In the genomic region with DNA sequence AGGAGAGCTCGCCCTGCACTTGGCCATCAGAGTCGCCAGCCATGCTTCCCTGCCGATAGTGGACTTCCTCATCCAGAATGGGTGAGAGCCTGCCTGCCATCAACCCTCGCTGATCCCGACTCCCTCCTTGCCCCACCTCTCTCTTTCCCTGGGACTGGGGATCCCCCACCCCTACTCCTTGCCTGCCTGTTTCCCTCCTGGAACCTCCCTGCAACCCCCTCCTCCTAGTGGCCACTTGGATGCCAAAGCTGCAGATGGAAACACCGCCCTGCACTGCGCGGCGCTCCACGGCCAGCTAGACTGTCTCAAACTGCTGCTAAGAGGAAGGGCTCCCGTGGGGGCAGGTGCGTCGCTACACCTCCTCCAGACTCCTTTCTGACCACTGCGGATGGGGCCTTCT, we compare ENCODE assay signal across 17 mouse cellular contexts. TPM values are rescaled to one million over a fixed set of nuclear protein-coding genes. Genes with fewer than 3 reads are reported as not detected.
DNase-seq lines count a peak whose midpoint lies in the region; ATAC-seq and TF ChIP-seq lines count a peak whose summit lies in the region.
"Had no signal": no experiment of that assay in that cellular context is flagged by ENCODE, and none has a peak within 500 bp of the region (broad histone marks: within the 10 kb centered on the region; RNA-seq: fewer than 3 reads in every experiment).

No protein-coding gene starts in this region.

- intact Hi-C loops in heart, adult 2 months (cut with DNase I) = loop anchor here (5.0 kb wide), 1 partner anchor 78 kb away; no protein-coding TSS in a partner anchor

- no peaks in the 10 kb centered on the region for H3K4me1 ChIP-seq in heart, adult 2 months (ENCODE audit: control insufficient read depth, insufficient read depth, low read length)
- peaks cover 25% of the 10 kb centered on the region for H3K4me1 ChIP-seq in megakaryocyte, embryonic 14.5 days
- H3K4me1 ChIP-seq in intestine, embryonic 15.5 days (replicated peaks) = peaks cover 8% of the 10 kb centered on the region; the same call in 1 of the 2 replicates
- H3K4me1 ChIP-seq: hindbrain, embryonic 15.5 days had no signal

- peak; percentile 19 for DNase-seq in heart, postnatal 4 days
- no peak for DNase-seq in heart, adult 2 months
- DNase-seq in adrenal gland, postnatal 4 days (ENCODE audit: low spot score in 2 of 2) = no peak

- no peaks in the 10 kb centered on the region for H3K79me2 ChIP-seq in heart, adult 2 months (replicated peaks; ENCODE audit: control insufficient read depth, insufficient read depth, low read length)

- H3K27me3 ChIP-seq in heart, adult 2 months (ENCODE audit: control insufficient read depth, insufficient read depth, low read length) = no peaks in the 10 kb centered on the region
- H3K27me3 ChIP-seq in megakaryocyte, embryonic 14.5 days (replicated peaks) = peaks cover 92% of the 10 kb centered on the region
- H3K27me3 ChIP-seq in intestine, embryonic 15.5 days (replicated peaks) = peaks cover 9% of the 10 kb centered on the region; the same call in 1 of the 2 replicates

- H3K4me3 ChIP-seq in heart, adult 2 months = no peak overlapping the region
- H3K4me3 ChIP-seq in megakaryocyte, embryonic 14.5 days (replicated peaks) = peak overlapping the region; percentile 14
- H3K4me3 ChIP-seq in intestine, embryonic 15.5 days (replicated peaks) = no peak overlapping the region
- H3K4me3 ChIP-seq: embryonic facial prominence, embryonic 12.5 days; heart, embryonic 13.5 days; hindbrain, embryonic 15.5 days; layer of hippocampus, adult 2 months; left cerebral cortex, adult 2 months; limb, embryonic 12.5 days; myocyte; neural tube, embryonic 12.5 days had no signal

- no peak; the same call in 1 of the 2 replicates for ATAC-seq in megakaryocyte, adult 5-6 weeks (ENCODE audit: poor library complexity, severe bottlenecking)
- peak; percentile 36 for ATAC-seq in granulocyte monocyte progenitor cell, adult 5-6 weeks (replicated peaks; ENCODE audit: poor library complexity, severe bottlenecking)
- ATAC-seq in intestine, embryonic 15.5 days = no peak; the same call in 1 of the 2 replicates
- ATAC-seq: midbrain, embryonic 16.5 days had no signal

- no peak overlapping the region for H3K4me2 ChIP-seq in intestine, embryonic 15.5 days (replicated peaks)
- H3K4me2 ChIP-seq: embryonic facial prominence, embryonic 12.5 days; heart, embryonic 13.5 days; hindbrain, embryonic 15.5 days; limb, embryonic 12.5 days; neural tube, embryonic 12.5 days had no signal

- H3K9me3 ChIP-seq in megakaryocyte, embryonic 14.5 days = peaks cover 10% of the 10 kb centered on the region
- H3K9me3 ChIP-seq in intestine, embryonic 15.5 days = no peaks in the 10 kb centered on the region
- H3K9me3 ChIP-seq: embryonic facial prominence, embryonic 12.5 days; heart, embryonic 13.5 days; hindbrain, embryonic 15.5 days; limb, embryonic 12.5 days; neural tube, embryonic 12.5 days had no signal

- WGBS in heart, adult 2 months = 70% methylated on average over 14 of the region's 14 CpGs
- 73% methylated on average over 14 of the region's 14 CpGs for WGBS in intestine, embryonic 15.5 days

- no peak for TF ChIP-seq POLR2A in heart, adult 2 months (IDR thresholded peaks at IDR 0.05; ENCODE audit: insufficient read depth, low read depth, low read length)

- TF ChIP-seq EP300 in heart, adult 2 months (IDR thresholded peaks at IDR 0.05; ENCODE audit: insufficient read depth, low read depth, low read length) = no peak

- H3K36me3 ChIP-seq in heart, adult 2 months (ENCODE audit: control insufficient read depth, insufficient read depth, low read length) = no peaks in the 10 kb centered on the region
- H3K36me3 ChIP-seq in megakaryocyte, embryonic 14.5 days (replicated peaks; ENCODE audit: low read length) = no peaks in the 10 kb centered on the region
- H3K36me3 ChIP-seq in intestine, embryonic 15.5 days = 0 out of 2 replicates have a peak, but pooled peaks cover 13% of the 10 kb centered on the region
- H3K36me3 ChIP-seq: G1E; hindbrain, embryonic 15.5 days had no signal

- no peak for TF ChIP-seq CTCF in heart, adult 2 months (IDR thresholded peaks at IDR 0.05)

- H3K9ac ChIP-seq in heart, adult 2 months (ENCODE audit: low read depth, low read length) = no peak overlapping the region
- H3K9ac ChIP-seq in intestine, embryonic 15.5 days = no peak overlapping the region
- H3K9ac ChIP-seq: embryonic facial prominence, embryonic 12.5 days; heart, embryonic 13.5 days; hindbrain, embryonic 15.5 days; limb, embryonic 12.5 days; neural tube, embryonic 12.5 days had no signal

- H3K27ac ChIP-seq in heart, adult 2 months = no peak overlapping the region
- no peak overlapping the region for H3K27ac ChIP-seq in intestine, embryonic 15.5 days
- H3K27ac ChIP-seq: embryonic facial prominence, embryonic 12.5 days; heart, embryonic 13.5 days; hindbrain, embryonic 15.5 days; layer of hippocampus, adult 2 months; left cerebral cortex, adult 2 months; limb, embryonic 12.5 days; neural tube, embryonic 12.5 days had no signal

RNA-seq across cellular contexts. Expression of gene Tcea3, which starts 7.4 kb away (rescaled TPM):
- 10 to 100 TPM; 55.2 to 56.7 TPM for total RNA-seq in heart, postnatal 4 days (2021)
- total RNA-seq in heart, adult 2 months (2021) = 100 to 1,000 TPM; 112 to 138 TPM
- 46.9 and 48.7 TPM in 2 replicates for polyA plus RNA-seq in heart, adult 2 months (2012; rRNA removed)
- polyA plus RNA-seq in megakaryocyte, embryonic 14.5 days (2012; ENCODE audit: insufficient read depth, low replicate concordance) = not detected in 2 replicates
- total RNA-seq in megakaryocyte, adult 5-6 weeks (2015) = 5.6 and 6.0 TPM in 2 replicates
- total RNA-seq in megakaryocyte, adult 5-6 weeks (2017) = 3.5 and 7.2 TPM in 2 replicates
- total RNA-seq in granulocyte monocyte progenitor cell, adult 5-6 weeks (2014; fragmentation: Nextera tagmentation) = not detected in 2 replicates
- not detected in 2 replicates for total RNA-seq in granulocyte monocyte progenitor cell, adult 5-6 weeks (2017)
- total RNA-seq in adrenal gland, postnatal 4 days (2021) = 10 to 100 TPM; 10.6 to 13.1 TPM
- polyA plus RNA-seq in intestine, embryonic 15.5 days (2015; fragmentation: Nextera tagmentation; extraction: Ambion mirVana) = 18.3 and 19.0 TPM in 2 replicates
- total RNA-seq: layer of hippocampus, adult 2 months had no signal
- polyA plus RNA-seq: G1E had no signal

RNA-seq across cellular contexts. Expression of gene Asap3, which starts 34.0 kb away (rescaled TPM):
- total RNA-seq in heart, postnatal 4 days (2021) = 1 to 10 TPM; 3.3 to 3.7 TPM
- total RNA-seq in heart, adult 2 months (2021) = 10 to 100 TPM in 1 of 2 experiments, 1 to 10 TPM in 1; 7.8 to 10.2 TPM
- 8.6 and 9.4 TPM in 2 replicates for polyA plus RNA-seq in heart, adult 2 months (2012; rRNA removed)
- not detected in 2 replicates for polyA plus RNA-seq in megakaryocyte, embryonic 14.5 days (2012; ENCODE audit: insufficient read depth, low replicate concordance)
- not detected in 2 replicates for total RNA-seq in megakaryocyte, adult 5-6 weeks (2015)
- total RNA-seq in megakaryocyte, adult 5-6 weeks (2017) = 0.04 TPM in 1 of 2 replicates, not detected in the other
- total RNA-seq in granulocyte monocyte progenitor cell, adult 5-6 weeks (2014; fragmentation: Nextera tagmentation) = not detected in 2 replicates
- total RNA-seq in granulocyte monocyte progenitor cell, adult 5-6 weeks (2017) = not detected in 2 replicates
- 1 to 10 TPM; 6.0 to 6.1 TPM for total RNA-seq in adrenal gland, postnatal 4 days (2021)
- polyA plus RNA-seq in intestine, embryonic 15.5 days (2015; fragmentation: Nextera tagmentation; extraction: Ambion mirVana) = 4.6 and 5.4 TPM in 2 replicates

RNA-seq across cellular contexts. Expression of gene Zfp46, which starts 44.4 kb away (rescaled TPM):
- 10 to 100 TPM; 47.0 to 50.1 TPM for total RNA-seq in heart, postnatal 4 days (2021)
- total RNA-seq in heart, adult 2 months (2021) = 10 to 100 TPM; 33.7 to 39.6 TPM
- polyA plus RNA-seq in heart, adult 2 months (2012; rRNA removed) = 32.1 and 49.6 TPM in 2 replicates
- 1.9 and 3.7 TPM in 2 replicates for polyA plus RNA-seq in megakaryocyte, embryonic 14.5 days (2012; ENCODE audit: insufficient read depth, low replicate concordance)
- 4.2 and 4.5 TPM in 2 replicates for total RNA-seq in megakaryocyte, adult 5-6 weeks (2015)
- total RNA-seq in megakaryocyte, adult 5-6 weeks (2017) = 8.1 and 9.3 TPM in 2 replicates
- total RNA-seq in granulocyte monocyte progenitor cell, adult 5-6 weeks (2014; fragmentation: Nextera tagmentation) = 4.1 and 7.0 TPM in 2 replicates
- 11.6 and 16.0 TPM in 2 replicates for total RNA-seq in granulocyte monocyte progenitor cell, adult 5-6 weeks (2017)
- 10 to 100 TPM; 39.2 to 41.8 TPM for total RNA-seq in adrenal gland, postnatal 4 days (2021)
- 16.0 and 16.8 TPM in 2 replicates for polyA plus RNA-seq in intestine, embryonic 15.5 days (2015; fragmentation: Nextera tagmentation; extraction: Ambion mirVana)

Comparison
In these comparisons a context has a peak if more than half of its experiments do, and no peak if none do; other contexts are left out.
1. RNA of gene Tcea3, which starts 7.4 kb away (total RNA-seq): 112 to 138 TPM in heart, adult 2 months, 55.2 to 56.7 TPM in heart, postnatal 4 days, 10.6 to 13.1 TPM in adrenal gland, postnatal 4 days and 3.5 to 7.2 TPM in megakaryocyte, adult 5-6 weeks; not detected in granulocyte monocyte progenitor cell, adult 5-6 weeks; every median in the first group is over 4 times any median in the second.
2. RNA of gene Asap3, which starts 34.0 kb away (total RNA-seq): 7.8 to 10.2 TPM in heart, adult 2 months, 6.0 to 6.1 TPM in adrenal gland, postnatal 4 days and 3.3 to 3.7 TPM in heart, postnatal 4 days; 0.04 TPM in megakaryocyte, adult 5-6 weeks and not detected in granulocyte monocyte progenitor cell, adult 5-6 weeks; every median in the first group is over 4 times any median in the second.